Mouse (Mus musculus): ENCODE measurements at regions not wholly inside any gene's neighbourhood (a gene's known extent, or its start where the extent isn't known, plus 50 kb on each side); places are given as distances from the start of the nearest gene placed in this dataset.

DNA sequence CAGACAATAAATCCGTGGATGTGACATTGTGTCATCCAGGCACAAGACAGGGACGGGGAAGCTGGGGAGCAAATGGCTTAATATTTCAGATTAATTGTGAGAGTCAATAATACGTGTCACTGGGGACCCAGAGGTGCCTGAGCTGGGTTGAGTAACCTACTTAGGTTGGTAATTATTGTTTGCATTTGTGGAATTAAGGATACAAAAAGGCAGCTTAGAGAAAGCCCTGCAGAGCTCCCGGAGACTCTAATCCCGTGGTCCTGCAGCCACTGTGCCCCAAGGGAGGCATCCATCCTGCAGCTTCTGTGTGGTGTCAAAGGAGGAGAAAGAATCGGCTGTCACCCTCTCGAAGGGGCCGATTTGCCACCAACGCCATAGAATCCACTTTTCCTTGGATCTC is 139.3 kb upstream of the Kazn start:
- WGBS = 36% methylated on average over 9 of the region's 9 CpGs
- H3K27me3 ChIP-seq = no peaks in the 10 kb centered on the region
- H3K4me1 ChIP-seq = peaks cover 11% of the 10 kb centered on the region; the same call in 1 of the 2 replicates
- H3K27ac ChIP-seq = no peak overlapping the region
- no peaks in the 10 kb centered on the region for H3K36me3 ChIP-seq
- no peak overlapping the region for H3K4me2 ChIP-seq
- no peaks in the 10 kb centered on the region for H3K9me3 ChIP-seq (replicated peaks)
- no peak overlapping the region for H3K4me3 ChIP-seq (replicated peaks)
- ATAC-seq (replicated peaks; ENCODE audit: low FRiP score) = no peak
- H3K9ac ChIP-seq = no peak overlapping the region

DNA sequence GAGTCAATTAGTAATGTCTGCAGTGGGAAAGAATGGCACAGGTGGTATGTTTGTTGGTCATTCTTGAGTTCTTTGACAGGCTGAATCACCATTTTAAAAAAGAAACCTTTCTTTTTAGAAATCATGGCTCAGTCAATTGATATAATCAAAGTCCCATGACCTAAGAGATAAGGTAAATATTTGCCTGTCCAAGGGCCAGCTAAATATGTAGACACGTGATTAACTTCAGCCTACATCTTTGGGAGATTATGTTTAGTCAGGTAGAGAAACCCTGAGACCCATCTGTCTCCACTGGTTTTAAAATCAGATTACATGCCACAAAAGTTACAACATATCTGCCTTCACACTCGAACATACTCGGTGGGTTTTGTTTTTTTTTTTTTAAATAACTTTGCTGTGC is 128.6 kb upstream of the Kazn start:
- Histone ChIP-seq H3K27me3 (no peaks in the 10 kb centered on the region), H3K9me3 (replicated peaks) (no peaks in the 10 kb centered on the region), H3K4me2 (no peak overlapping the region), H3K36me3 (no peaks in the 10 kb centered on the region), H3K27ac (no peak overlapping the region), H3K4me3 (replicated peaks) (no peak overlapping the region), H3K9ac (no peak overlapping the region), H3K4me1 (no peaks in the 10 kb centered on the region)
- ATAC-seq (replicated peaks; ENCODE audit: low FRiP score) = no peak
- WGBS = 83% methylated on average over 3 of the region's 3 CpGs

DNA sequence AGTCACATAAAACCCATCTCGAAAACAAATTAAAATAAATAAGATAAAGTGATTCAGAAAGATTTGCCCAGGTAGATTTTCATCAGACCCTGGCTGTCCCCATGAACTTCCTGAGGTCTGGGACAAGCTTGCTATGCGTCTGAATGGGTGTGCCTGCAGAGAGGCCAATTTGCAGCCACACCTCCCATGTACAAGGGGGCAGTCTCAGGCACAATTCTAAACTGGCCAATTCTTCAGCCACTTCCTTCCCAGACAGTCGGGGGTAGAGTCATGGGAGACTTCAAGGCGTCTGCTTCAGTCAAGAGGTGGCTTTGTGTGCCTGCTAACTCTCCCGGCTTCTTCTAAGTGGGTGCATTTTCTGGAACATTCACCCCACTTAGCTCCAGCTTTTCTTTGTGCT is 122.9 kb upstream of the Kazn start:
- no peak overlapping the region for H3K27ac ChIP-seq
- no peak overlapping the region for H3K4me2 ChIP-seq
- H3K27me3 ChIP-seq = no peaks in the 10 kb centered on the region
- H3K36me3 ChIP-seq = no peaks in the 10 kb centered on the region
- 46% methylated on average over 5 of the region's 5 CpGs for WGBS
- H3K4me1 ChIP-seq = 0 out of 2 replicates have a peak, but pooled peaks cover 8% of the 10 kb centered on the region
- no peak overlapping the region for H3K9ac ChIP-seq
- no peaks in the 10 kb centered on the region for H3K9me3 ChIP-seq (replicated peaks)
- no peak overlapping the region for H3K4me3 ChIP-seq (replicated peaks)
- no peak for ATAC-seq (replicated peaks; ENCODE audit: low FRiP score)

DNA sequence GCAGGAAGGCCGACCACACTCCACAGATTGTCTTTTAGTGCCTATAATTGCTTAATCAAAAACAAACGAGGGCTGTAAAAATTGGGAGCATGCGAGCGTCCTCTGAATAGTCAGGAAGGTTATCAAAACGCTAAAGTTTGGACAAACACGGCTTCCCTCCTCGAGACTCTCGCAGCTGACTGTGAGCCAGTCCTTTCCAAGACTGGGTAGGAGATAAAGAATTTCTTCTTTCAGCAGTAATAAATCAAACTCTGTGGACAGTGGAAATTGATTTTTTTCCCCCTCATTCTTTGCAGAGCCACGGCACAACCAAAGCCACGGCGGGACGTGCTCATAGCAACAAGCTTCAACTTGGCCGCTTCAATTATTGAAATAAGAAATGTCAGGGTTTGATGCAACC is 119.7 kb upstream of the Kazn start:
- Histone ChIP-seq H3K4me2 (no peak overlapping the region), H3K36me3 (no peaks in the 10 kb centered on the region), H3K9me3 (replicated peaks) (no peaks in the 10 kb centered on the region), H3K27ac (no peak overlapping the region), H3K9ac (no peak overlapping the region), H3K4me1 (0 out of 2 replicates have a peak, but pooled peaks cover 8% of the 10 kb centered on the region), H3K4me3 (replicated peaks) (no peak overlapping the region), H3K27me3 (no peaks in the 10 kb centered on the region)
- 33% methylated on average over 13 of the region's 13 CpGs for WGBS
- no peak for ATAC-seq (replicated peaks; ENCODE audit: low FRiP score)

DNA sequence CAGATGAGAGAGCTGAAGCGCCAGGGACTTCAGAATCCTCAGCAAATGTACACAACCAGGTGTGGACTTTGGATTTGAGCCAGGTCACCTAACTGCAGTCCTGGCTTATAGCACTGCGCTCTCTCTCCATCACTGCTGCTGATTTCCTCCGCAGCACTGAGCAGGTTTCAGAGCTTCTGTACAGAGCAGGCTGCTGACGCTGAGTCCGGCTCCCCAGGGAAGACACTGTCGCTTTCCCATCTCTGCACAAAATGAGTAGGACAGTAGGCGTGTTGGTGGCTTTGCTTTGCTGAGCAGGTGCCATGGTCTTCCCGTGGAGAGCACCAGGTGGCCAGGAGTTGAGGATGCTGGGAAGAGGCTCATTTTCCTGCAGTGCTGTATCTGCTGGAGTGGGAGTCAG is 116.2 kb upstream of the Kazn start:
- ATAC-seq (replicated peaks; ENCODE audit: low FRiP score) = no peak
- 87% methylated on average over 8 of the region's 8 CpGs for WGBS
- H3K4me1 ChIP-seq = peaks cover 19% of the 10 kb centered on the region; the same call in 1 of the 2 replicates

DNA sequence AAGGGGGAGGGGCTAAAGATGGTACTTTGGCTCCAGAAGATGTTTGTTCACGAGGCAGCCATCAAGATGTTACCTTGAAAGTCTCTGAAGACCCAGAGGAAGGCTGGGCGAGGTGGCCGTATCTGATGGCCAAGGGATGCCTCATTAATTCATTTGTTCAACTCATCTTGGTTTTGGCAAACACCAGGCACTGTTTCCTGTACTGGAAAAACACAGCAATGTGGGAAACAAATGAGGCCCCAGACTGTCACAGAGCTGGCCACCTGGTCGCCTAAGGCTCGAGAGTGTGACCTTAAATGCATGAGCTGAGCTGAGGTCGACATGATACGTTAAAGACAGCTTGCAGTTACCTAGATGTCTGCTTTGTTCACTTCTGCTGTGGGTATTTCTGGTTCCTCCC is 114.3 kb upstream of the Kazn start:
- H3K4me3 ChIP-seq (replicated peaks) = no peak overlapping the region
- no peak overlapping the region for H3K4me2 ChIP-seq
- WGBS = 63% methylated on average over 7 of the region's 7 CpGs
- no peak for ATAC-seq (replicated peaks; ENCODE audit: low FRiP score)
- H3K9me3 ChIP-seq (replicated peaks) = no peaks in the 10 kb centered on the region
- no peak overlapping the region for H3K9ac ChIP-seq
- no peaks in the 10 kb centered on the region for H3K27me3 ChIP-seq
- peaks cover 11% of the 10 kb centered on the region; the same call in 1 of the 2 replicates for H3K4me1 ChIP-seq
- no peak overlapping the region for H3K27ac ChIP-seq
- H3K36me3 ChIP-seq = no peaks in the 10 kb centered on the region

More for the DNA sequence above, 116.2 kb upstream of the Kazn start:
- Histone ChIP-seq H3K36me3 (no peaks in the 10 kb centered on the region), H3K27me3 (no peaks in the 10 kb centered on the region), H3K27ac (no peak overlapping the region), H3K4me3 (replicated peaks) (no peak overlapping the region), H3K4me2 (no peak overlapping the region), H3K9ac (no peak overlapping the region), H3K9me3 (replicated peaks) (no peaks in the 10 kb centered on the region)

DNA sequence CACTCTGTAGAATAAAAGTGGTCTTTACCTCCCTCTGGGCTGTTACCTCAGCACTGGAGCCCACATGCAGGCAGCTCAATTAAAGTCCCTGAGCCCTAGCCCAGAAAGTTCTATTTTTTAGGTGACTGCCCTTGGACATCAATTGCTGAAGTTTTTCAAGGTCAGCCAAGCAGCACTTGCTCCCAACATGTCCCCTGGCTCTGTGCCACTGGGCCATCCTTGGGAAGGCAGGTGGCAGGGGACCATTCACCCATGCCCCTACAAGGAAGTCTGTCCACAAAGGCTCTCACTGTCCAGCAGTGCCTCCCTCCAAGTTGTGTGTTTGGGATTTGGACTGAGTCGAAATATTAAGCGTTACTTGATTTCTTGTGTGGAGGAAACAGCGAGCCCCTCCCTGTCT is 112.6 kb upstream of the Kazn start:
- Histone ChIP-seq H3K4me1 (peaks cover 11% of the 10 kb centered on the region; the same call in 1 of the 2 replicates), H3K27me3 (no peaks in the 10 kb centered on the region), H3K27ac (no peak overlapping the region), H3K9ac (no peak overlapping the region), H3K9me3 (replicated peaks) (no peaks in the 10 kb centered on the region), H3K36me3 (no peaks in the 10 kb centered on the region), H3K4me2 (no peak overlapping the region), H3K4me3 (replicated peaks) (no peak overlapping the region)
- ATAC-seq (replicated peaks; ENCODE audit: low FRiP score) = no peak
- 78% methylated on average over 3 of the region's 3 CpGs for WGBS

DNA sequence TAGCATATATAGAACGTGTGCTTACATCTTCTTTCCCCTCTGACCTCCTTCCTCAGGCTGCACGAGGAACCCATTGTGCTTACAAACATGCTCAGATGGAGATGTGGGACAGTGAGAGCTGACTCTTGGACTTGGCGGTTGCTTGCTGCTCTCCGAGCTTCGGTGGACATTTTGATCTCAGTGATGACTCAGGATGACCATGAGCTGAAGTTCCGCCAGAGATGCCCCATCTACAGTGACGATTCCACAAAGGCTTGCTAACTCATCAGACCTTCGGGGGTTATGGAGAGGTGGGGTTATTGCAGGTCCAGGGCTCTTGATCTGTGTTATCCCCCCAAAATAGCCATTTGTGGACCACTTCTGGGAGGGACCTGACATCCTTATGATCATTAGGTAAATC is 111.8 kb upstream of the Kazn start:
- 91% methylated on average over 8 of the region's 8 CpGs for WGBS
- no peaks in the 10 kb centered on the region for H3K9me3 ChIP-seq (replicated peaks)
- H3K9ac ChIP-seq = no peak overlapping the region
- no peak overlapping the region for H3K4me2 ChIP-seq
- no peak overlapping the region for H3K27ac ChIP-seq
- peaks cover 17% of the 10 kb centered on the region; the same call in 1 of the 2 replicates for H3K4me1 ChIP-seq
- no peaks in the 10 kb centered on the region for H3K27me3 ChIP-seq
- no peak overlapping the region for H3K4me3 ChIP-seq (replicated peaks)
- H3K36me3 ChIP-seq = no peaks in the 10 kb centered on the region
- no peak for ATAC-seq (replicated peaks; ENCODE audit: low FRiP score)

DNA sequence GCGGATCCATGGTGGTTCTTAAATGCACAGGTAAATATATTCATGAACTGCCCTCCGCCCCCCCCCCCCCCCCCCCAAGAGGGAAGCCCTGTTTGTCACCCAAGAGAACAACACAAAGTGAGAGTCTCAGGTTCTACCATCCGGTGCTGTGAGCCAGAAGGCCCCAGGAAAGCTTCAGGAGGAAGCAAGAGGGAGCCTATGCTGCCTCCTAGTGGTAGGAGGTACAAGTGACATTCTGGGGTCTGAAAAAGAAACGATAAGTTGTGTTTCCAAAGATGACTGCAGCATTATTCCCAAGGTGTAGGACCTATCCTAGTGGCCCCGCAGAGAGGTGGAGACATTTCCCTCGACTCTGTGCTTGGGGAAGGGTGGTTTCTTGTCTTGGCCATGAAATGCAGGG is 109.7 kb upstream of the Kazn start:
- Histone ChIP-seq H3K36me3 (no peaks in the 10 kb centered on the region), H3K4me1 (peaks cover 17% of the 10 kb centered on the region; the same call in 1 of the 2 replicates), H3K27ac (no peak overlapping the region), H3K9me3 (replicated peaks) (no peaks in the 10 kb centered on the region), H3K4me3 (replicated peaks) (no peak overlapping the region), H3K27me3 (no peaks in the 10 kb centered on the region), H3K4me2 (no peak overlapping the region), H3K9ac (no peak overlapping the region)
- WGBS = 51% methylated on average over 6 of the region's 6 CpGs
- no peak for ATAC-seq (replicated peaks; ENCODE audit: low FRiP score)

DNA sequence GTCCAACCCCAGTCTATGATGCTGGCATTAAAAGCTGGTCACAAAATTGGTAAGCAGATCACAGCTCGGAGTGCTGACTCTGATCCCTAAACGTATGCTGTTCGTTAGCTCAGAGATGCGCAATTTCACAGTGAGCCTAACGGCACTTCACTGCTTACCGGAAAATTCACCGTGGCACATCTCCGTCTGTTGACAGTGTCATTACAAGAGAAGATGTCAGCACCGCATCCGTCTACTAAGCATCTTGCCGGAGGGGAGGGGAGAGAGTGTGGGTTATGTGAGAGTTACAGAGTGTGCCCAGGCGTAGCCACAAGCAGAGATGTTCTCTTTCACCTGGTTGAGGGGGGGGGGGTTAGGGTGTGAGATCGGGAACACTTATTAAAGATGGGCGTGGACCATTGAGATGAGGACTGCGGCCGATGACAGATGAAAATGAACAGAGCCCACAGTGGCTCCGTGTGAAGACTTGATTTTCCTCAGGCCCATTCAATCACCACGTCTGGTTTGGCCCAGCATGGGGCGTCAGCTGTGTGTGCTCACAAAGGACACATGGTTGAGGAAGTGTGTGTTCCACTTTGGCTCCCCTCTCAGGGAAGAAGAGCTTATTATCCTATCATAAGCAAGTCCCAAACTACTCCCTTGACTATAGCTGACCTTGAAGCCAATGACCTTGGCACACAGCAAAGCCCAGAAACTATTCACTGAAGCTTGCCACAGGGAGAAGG is 103.4 kb upstream of the Kazn start:
- H3K4me3 ChIP-seq (replicated peaks) = no peak overlapping the region
- H3K27me3 ChIP-seq = no peaks in the 10 kb centered on the region
- ATAC-seq (replicated peaks; ENCODE audit: low FRiP score) = no peak
- no peak overlapping the region for H3K4me2 ChIP-seq
- H3K9me3 ChIP-seq (replicated peaks) = no peaks in the 10 kb centered on the region
- H3K4me1 ChIP-seq = peaks cover 6% of the 10 kb centered on the region; the same call in 1 of the 2 replicates
- no peak overlapping the region for H3K27ac ChIP-seq
- 86% methylated on average over 19 of the region's 19 CpGs for WGBS
- H3K36me3 ChIP-seq = no peaks in the 10 kb centered on the region
- no peak overlapping the region for H3K9ac ChIP-seq

DNA sequence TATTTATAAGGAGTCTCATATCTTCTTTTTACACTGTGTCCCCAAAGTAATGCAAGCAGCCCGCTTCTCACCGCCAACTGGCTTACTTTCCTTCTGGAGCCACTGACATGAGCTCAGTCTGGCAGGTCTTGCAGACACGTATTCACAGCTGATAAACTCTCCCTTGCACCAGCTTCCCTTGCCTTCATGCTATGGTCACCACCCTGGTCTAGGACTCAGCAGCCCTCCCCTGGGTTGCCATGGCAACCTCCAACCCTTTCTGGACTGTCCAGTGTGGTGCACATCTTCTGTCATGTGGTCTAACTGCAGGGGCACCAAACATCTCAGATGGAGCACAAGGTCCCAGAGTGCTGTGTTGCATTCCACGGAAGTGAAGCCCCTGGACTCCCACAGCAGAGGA is 102.1 kb upstream of the Kazn start:
- Histone ChIP-seq H3K9me3 (replicated peaks) (no peaks in the 10 kb centered on the region), H3K36me3 (no peaks in the 10 kb centered on the region), H3K4me2 (no peak overlapping the region), H3K4me1 (0 out of 2 replicates have a peak, but pooled peaks cover 3% of the 10 kb centered on the region), H3K4me3 (replicated peaks) (no peak overlapping the region), H3K27me3 (no peaks in the 10 kb centered on the region), H3K9ac (no peak overlapping the region), H3K27ac (no peak overlapping the region)
- no peak for ATAC-seq (replicated peaks; ENCODE audit: low FRiP score)
- WGBS = 68% methylated on average over 4 of the region's 4 CpGs

DNA sequence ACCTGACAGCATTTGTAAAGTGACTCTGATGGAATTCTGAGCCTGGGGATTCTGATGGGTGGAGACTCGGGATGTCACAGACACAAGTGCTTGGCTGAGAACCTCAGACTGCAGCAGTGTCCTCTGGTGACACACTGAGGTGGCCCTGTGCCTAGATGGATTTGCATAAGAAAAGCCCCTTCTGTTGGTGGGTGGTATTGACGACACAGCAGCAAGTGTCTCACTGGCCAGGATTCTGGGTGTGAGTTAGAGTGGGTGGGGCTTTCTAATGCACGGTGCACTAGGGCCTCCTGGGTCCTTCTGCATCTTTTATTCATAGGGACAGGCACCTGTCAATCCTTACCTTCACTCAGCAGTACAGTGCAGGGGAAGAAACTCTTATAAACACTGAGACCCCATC is 100.9 kb upstream of the Kazn start:
- Histone ChIP-seq H3K27ac (no peak overlapping the region), H3K9me3 (replicated peaks) (no peaks in the 10 kb centered on the region), H3K9ac (no peak overlapping the region), H3K36me3 (no peaks in the 10 kb centered on the region), H3K27me3 (no peaks in the 10 kb centered on the region), H3K4me2 (no peak overlapping the region), H3K4me3 (replicated peaks) (no peak overlapping the region), H3K4me1 (no peaks in the 10 kb centered on the region)
- 21% methylated on average over 3 of the region's 3 CpGs for WGBS
- ATAC-seq (replicated peaks; ENCODE audit: low FRiP score) = no peak

DNA sequence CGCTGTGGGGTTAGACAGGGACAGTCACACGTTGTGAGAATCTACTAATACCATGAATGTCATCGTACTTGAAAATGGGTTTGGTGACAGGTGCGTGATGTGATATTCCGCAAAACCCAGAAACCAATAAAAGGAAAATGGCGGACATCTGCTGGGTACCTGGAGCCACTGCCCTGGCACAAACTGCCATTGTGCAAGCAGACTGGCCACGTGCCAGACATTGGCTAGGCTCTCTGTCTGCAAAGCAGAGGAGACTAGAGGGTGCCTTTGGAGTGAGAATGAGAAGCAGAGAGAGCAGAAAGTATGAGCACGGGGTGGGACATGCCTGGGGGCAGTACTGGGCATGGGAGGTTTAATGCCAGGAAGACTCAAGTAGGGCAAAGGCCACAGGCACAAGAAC is 98.5 kb upstream of the Kazn start:
- ATAC-seq (replicated peaks; ENCODE audit: low FRiP score) = no peak
- no peaks in the 10 kb centered on the region for H3K4me1 ChIP-seq
- WGBS = 89% methylated on average over 8 of the region's 8 CpGs

More for the DNA sequence above, 98.5 kb upstream of the Kazn start:
- Histone ChIP-seq H3K27me3 (no peaks in the 10 kb centered on the region), H3K9ac (no peak overlapping the region), H3K4me2 (no peak overlapping the region), H3K36me3 (no peaks in the 10 kb centered on the region), H3K9me3 (replicated peaks) (no peaks in the 10 kb centered on the region), H3K27ac (no peak overlapping the region), H3K4me3 (replicated peaks) (no peak overlapping the region)

Measured in kidney, embryonic 15.5 days (tissue).